Mouse (Mus musculus): ENCODE data around the gene Hoga1. TPM values are rescaled to one million over a fixed set of nuclear protein-coding genes. Genes with fewer than 3 reads are reported as not detected.

Hoga1 gene
- polyA plus RNA-seq, 1 experiment from 2014 or later: 1.8 TPM

DNA sequence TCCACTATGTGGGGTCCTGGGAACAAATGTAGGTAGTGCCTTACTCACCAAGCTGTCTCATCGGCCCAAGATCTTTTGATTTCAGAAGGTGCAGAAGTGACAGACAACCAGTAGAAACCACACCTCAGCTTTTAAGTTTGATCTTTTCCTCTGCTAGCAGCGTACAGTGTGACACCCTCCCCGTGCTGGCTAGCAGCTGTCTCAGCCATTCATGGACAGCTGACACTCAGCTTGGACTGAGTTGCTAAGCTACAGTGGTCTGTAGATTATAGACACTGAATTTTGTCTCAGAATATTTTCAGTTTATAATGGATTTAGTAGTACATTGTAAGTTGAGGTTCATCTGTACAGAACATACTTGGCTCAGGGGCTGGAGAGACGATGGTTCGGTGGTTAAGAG is 14.3 kb upstream of the Hoga1 start:
- H3K4me2 ChIP-seq: no peak overlapping the region
- 79% methylated on average over 5 of the region's 5 CpGs for WGBS
- H3K36me3 ChIP-seq: no peaks in the 10 kb centered on the region; the same call in 1 of the 2 replicates
- H3K4me1 ChIP-seq: peaks cover 21% of the 10 kb centered on the region
- H3K9me3 ChIP-seq (replicated peaks): no peaks in the 10 kb centered on the region
- ATAC-seq (ENCODE audit: low FRiP score): no peak
- H3K27ac ChIP-seq (replicated peaks): no peak overlapping the region
- no peak overlapping the region for H3K4me3 ChIP-seq (replicated peaks)
- no peaks in the 10 kb centered on the region for H3K27me3 ChIP-seq (replicated peaks)
- H3K9ac ChIP-seq (replicated peaks): no peak overlapping the region

DNA sequence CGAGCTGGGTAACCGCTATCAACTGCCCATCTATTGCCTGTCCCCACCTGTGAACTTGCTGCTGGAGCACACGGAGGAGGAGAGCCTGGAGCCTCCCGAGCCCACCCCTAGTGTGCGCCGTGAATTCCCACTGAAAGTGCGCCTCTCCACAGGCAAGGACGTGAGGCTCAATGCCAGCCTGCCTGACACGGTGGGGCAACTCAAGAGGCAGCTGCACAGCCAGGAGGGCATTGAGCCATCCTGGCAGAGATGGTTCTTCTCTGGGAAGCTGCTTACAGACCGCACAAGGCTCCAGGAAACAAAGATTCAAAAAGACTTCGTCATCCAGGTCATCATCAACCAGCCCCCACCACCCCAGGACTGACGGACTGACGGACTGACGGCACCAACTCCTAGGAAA is 11.8 kb upstream of the Hoga1 start:
- Histone ChIP-seq H3K9ac (replicated peaks) (no peak overlapping the region), H3K4me1 (peaks cover 19% of the 10 kb centered on the region), H3K4me3 (replicated peaks) (no peak overlapping the region), H3K9me3 (replicated peaks) (no peaks in the 10 kb centered on the region), H3K36me3 (no peaks in the 10 kb centered on the region; the same call in 1 of the 2 replicates), H3K27me3 (replicated peaks) (no peaks in the 10 kb centered on the region), H3K4me2 (no peak overlapping the region), H3K27ac (replicated peaks) (no peak overlapping the region)
- 85% methylated on average over 14 of the region's 14 CpGs for WGBS
- no peak for ATAC-seq (ENCODE audit: low FRiP score)

DNA sequence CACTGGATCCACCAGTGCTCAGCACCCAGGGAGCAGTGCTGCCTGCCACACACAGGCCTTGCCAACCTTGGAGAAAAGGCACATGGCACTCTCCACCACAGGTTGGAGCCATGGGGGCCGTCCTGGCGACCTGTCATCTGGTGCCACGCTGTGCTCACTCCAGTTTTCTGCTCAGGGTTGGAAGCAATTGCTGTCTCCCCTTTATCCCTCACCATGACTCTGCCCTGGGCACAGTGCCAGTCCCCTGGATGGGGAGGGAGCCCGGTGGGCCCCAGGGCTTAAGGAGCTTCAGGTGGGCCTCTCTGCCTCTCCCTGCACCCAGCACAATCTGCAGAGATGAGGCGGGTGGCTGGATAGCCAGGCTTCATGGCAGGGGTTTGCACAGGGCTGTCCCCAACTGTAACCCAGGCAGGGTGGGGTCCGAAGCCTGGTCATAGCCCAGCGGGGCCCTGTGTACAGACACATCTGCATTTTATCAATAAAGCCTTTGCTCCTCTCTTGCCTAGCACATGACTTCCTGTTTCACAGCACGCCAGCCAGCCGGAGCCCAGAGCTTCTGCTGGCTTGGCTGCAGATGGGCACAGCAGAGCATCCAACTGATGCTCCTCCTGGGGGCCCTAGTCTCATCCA is 11.1 kb upstream of the Hoga1 start:
- no peak for ATAC-seq (ENCODE audit: low FRiP score)
- no peaks in the 10 kb centered on the region for H3K9me3 ChIP-seq (replicated peaks)
- H3K4me1 ChIP-seq: peaks cover 19% of the 10 kb centered on the region
- no peak overlapping the region for H3K4me3 ChIP-seq (replicated peaks)
- H3K27ac ChIP-seq (replicated peaks): 0 out of 2 replicates have a peak overlapping the region, but pooled peaks have one; percentile 23
- 77% methylated on average over 9 of the region's 9 CpGs for WGBS
- H3K9ac ChIP-seq (replicated peaks): no peak overlapping the region
- H3K4me2 ChIP-seq: no peak overlapping the region
- no peaks in the 10 kb centered on the region; the same call in 1 of the 2 replicates for H3K36me3 ChIP-seq
- H3K27me3 ChIP-seq (replicated peaks): no peaks in the 10 kb centered on the region

DNA sequence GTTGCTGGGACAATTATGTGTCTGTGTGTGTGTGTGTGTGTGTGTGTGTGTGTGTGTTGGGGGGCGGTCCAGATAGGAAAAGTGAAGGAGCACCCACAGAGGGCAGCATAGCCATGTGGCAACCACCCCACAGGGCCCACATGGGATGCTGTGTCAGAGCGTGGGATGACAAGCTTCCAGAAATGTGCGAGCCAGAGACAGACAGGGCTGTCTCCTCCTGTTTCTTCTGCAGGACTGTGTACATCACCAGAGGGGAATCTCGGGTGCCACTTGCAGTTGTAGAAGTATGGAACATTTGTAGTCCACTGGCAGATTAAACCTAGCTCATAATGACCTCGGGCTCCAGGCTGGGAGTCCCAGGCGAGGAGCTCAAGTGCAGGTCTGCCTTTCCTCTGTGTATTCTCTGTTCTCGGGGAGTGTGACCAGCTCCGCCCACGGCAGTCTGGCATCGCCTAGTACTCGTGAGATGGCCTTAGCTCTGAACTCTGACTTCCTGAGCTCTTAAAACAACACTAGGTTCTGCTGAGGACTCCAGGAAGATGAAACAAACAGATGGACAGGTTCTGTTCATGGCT is 10.4 kb upstream of the Hoga1 start:
- Histone ChIP-seq H3K4me3 (replicated peaks) (no peak overlapping the region), H3K27ac (replicated peaks) (0 out of 2 replicates have a peak overlapping the region, but pooled peaks have one; percentile 19), H3K36me3 (no peaks in the 10 kb centered on the region; the same call in 1 of the 2 replicates), H3K4me2 (no peak overlapping the region), H3K4me1 (peaks cover 19% of the 10 kb centered on the region), H3K9me3 (replicated peaks) (no peaks in the 10 kb centered on the region), H3K9ac (replicated peaks) (no peak overlapping the region), H3K27me3 (replicated peaks) (0 out of 2 replicates have a peak, but pooled peaks cover 2% of the 10 kb centered on the region)
- WGBS: 62% methylated on average over 11 of the region's 11 CpGs
- ATAC-seq (ENCODE audit: low FRiP score): no peak

DNA sequence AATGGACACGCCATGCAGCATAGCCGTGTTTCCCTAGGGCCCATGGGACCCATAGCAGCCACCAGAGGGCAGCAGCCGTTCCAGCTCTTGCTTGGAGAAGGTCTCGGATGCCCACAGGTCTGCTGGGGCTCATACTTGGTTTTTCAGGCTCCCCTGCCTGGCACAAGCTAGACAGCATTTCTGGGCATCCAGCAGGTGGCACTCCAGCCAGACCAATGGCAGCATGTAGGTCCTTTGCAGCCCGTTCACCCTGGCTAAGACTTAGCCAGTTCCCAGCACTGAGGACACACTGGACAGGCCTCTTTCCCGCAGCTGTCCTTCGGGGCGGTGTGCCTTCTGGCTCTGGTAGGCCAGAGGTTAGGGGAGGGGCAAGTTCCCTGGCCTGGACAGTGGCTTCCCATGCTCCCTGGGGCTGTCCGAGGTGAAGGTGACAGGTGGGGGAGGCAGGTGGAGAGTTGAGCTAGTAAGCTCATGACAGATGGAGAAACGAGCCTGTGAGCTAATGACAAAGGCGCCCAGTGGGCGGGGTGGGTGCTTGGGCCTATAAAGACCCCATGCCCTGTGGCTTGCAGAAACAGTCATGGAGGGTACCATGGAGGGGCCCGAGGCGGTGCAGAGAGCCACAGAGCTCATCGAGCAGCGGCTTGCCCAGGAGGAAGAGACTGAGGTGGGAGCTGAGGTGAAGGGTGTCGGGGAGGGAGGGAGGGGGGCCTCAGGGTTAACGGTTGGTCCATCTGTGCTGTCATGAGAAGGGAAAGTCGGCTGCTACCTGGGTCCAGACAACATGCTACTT is 9.8 kb upstream of the Hoga1 start, which contains the start of gene Ankrd2:
Ankrd2 (plus strand) TSS at position 545 of the 793 bp plus-strand sequence.
- no peaks in the 10 kb centered on the region; the same call in 1 of the 2 replicates for H3K36me3 ChIP-seq
- no peaks in the 10 kb centered on the region for H3K9me3 ChIP-seq (replicated peaks)
- 0 out of 2 replicates have a peak within 1 kb of the TSS, but pooled peaks have one; percentile 19 for H3K27ac ChIP-seq (replicated peaks)
- H3K4me2 ChIP-seq: no peak within 1 kb of the TSS
- peak; percentile 79 for ATAC-seq (ENCODE audit: low FRiP score)
- no peak within 1 kb of the TSS for H3K4me3 ChIP-seq (replicated peaks)
- no peak within 1 kb of the TSS for H3K9ac ChIP-seq (replicated peaks)
- 65% methylated on average over 19 of the region's 19 CpGs for WGBS
- peaks cover 19% of the 10 kb centered on the region for H3K4me1 ChIP-seq
- H3K27me3 ChIP-seq (replicated peaks): 0 out of 2 replicates have a peak, but pooled peaks cover 6% of the 10 kb centered on the region

DNA sequence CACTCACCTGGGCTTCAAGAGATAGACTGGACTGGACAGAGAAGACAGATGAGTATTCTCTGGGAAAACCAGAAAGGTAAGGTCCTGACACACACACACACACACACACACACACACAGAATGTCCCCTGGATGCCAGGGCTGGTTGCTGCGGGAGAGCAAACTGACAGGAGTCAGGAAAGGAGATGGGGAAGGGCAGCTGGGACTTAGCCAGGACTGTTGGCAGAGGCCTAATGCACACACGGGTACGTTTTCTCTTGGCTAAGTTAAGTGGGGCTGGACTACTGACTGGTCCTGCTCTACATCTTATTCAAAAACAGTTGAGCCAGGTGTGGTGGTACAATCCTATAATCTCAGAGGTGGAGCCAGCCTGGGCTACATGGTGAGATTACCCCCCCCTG is 9.1 kb upstream of the Hoga1 start:
- 0 out of 2 replicates have a peak, but pooled peaks cover 6% of the 10 kb centered on the region for H3K27me3 ChIP-seq (replicated peaks)
- peaks cover 19% of the 10 kb centered on the region for H3K4me1 ChIP-seq
- WGBS: 77% methylated on average over 3 of the region's 3 CpGs
- H3K36me3 ChIP-seq: no peaks in the 10 kb centered on the region; the same call in 1 of the 2 replicates
- H3K9me3 ChIP-seq (replicated peaks): no peaks in the 10 kb centered on the region
- no peak overlapping the region for H3K4me3 ChIP-seq (replicated peaks)
- no peak for ATAC-seq (ENCODE audit: low FRiP score)
- H3K27ac ChIP-seq (replicated peaks): no peak overlapping the region
- no peak overlapping the region for H3K9ac ChIP-seq (replicated peaks)
- no peak overlapping the region for H3K4me2 ChIP-seq

DNA sequence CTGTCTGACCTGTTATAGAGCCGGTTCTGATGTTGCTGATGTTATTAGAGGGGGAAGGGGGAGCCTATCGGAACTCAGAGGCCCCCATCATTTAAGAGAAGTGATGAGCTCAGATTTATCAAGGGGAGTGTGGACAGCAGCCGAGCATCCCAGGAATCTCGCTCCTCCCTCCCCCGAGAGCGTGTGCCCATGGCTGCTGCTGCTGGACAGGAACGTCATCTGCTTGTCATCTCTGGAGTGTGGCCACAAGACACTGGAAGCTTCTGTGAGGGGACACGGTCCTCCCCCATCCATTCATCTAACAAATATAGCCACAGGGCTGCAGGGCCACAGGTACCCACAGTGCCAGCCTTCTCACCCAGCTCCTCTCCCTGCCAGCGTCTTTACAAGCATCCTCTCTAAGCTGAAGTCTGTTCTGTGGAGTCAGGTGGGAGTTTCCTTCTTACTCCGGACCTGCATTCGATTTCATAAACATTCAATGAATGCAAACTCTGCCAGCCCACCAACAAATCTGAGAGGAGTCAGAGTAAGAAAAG is 8.2 kb upstream of the Hoga1 start:
- no peak for ATAC-seq (ENCODE audit: low FRiP score)
- no peak overlapping the region for H3K9ac ChIP-seq (replicated peaks)
- no peak overlapping the region for H3K4me2 ChIP-seq
- 0 out of 2 replicates have a peak, but pooled peaks cover 6% of the 10 kb centered on the region for H3K27me3 ChIP-seq (replicated peaks)
- H3K4me3 ChIP-seq (replicated peaks): no peak overlapping the region
- WGBS: 87% methylated on average over 11 of the region's 11 CpGs
- no peak overlapping the region for H3K27ac ChIP-seq (replicated peaks)
- no peaks in the 10 kb centered on the region; the same call in 1 of the 2 replicates for H3K36me3 ChIP-seq
- no peaks in the 10 kb centered on the region for H3K9me3 ChIP-seq (replicated peaks)
- H3K4me1 ChIP-seq: peaks cover 19% of the 10 kb centered on the region

DNA sequence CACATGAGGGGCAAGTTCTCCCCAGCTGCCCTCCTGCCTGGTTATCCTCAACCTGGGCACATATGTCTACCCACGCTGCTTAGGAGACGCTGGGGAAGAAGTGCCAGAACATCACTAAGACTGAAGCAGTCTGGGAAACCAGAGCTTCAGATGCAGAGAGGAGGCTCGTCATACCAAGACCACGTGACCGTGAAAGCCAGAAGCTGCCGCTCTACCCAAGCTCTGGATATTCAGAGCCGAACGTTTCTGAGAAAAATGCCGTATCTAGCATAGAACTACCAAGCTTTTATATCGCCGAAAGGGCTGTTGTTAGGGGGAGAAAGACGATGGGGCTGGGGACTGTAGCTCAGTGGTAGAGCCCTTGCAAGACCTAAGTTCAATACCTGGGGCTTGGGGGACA is 7.1 kb upstream of the Hoga1 start:
- no peaks in the 10 kb centered on the region; the same call in 1 of the 2 replicates for H3K36me3 ChIP-seq
- H3K9me3 ChIP-seq (replicated peaks): no peaks in the 10 kb centered on the region
- H3K4me1 ChIP-seq: peaks cover 19% of the 10 kb centered on the region
- WGBS: 90% methylated on average over 12 of the region's 12 CpGs
- H3K27me3 ChIP-seq (replicated peaks): 0 out of 2 replicates have a peak, but pooled peaks cover 6% of the 10 kb centered on the region
- no peak overlapping the region for H3K4me3 ChIP-seq (replicated peaks)
- H3K4me2 ChIP-seq: no peak overlapping the region
- H3K27ac ChIP-seq (replicated peaks): no peak overlapping the region
- ATAC-seq (ENCODE audit: low FRiP score): no peak
- no peak overlapping the region for H3K9ac ChIP-seq (replicated peaks)

DNA sequence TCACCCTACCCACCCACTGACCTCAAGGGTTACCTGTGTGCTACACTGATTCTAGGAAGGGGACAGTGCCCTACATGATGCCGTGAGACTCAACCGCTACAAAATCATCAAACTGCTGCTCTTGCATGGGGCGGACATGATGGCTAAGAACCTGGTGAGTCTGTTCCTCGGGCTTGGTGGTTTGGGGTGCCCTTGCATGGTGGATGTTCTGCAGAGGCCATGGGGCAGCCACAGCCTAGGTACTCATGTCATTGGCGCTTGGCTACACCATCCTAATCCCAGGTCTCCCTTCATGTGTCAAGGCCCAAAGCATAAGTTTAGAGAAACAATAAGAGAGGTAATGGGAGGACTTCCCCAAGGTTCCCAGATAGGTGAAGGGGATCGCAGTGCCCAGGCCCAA is 1.4 kb upstream of the Hoga1 start:
- Histone ChIP-seq H3K4me1 (no peaks in the 10 kb centered on the region), H3K9ac (replicated peaks) (no peak overlapping the region), H3K36me3 (no peaks in the 10 kb centered on the region), H3K27me3 (replicated peaks) (0 out of 2 replicates have a peak, but pooled peaks cover 6% of the 10 kb centered on the region), H3K4me3 (replicated peaks) (no peak overlapping the region), H3K27ac (replicated peaks) (no peak overlapping the region), H3K9me3 (replicated peaks) (no peaks in the 10 kb centered on the region), H3K4me2 (no peak overlapping the region)
- 97% methylated on average over 6 of the region's 6 CpGs for WGBS
- ATAC-seq (ENCODE audit: low FRiP score): no peak

DNA sequence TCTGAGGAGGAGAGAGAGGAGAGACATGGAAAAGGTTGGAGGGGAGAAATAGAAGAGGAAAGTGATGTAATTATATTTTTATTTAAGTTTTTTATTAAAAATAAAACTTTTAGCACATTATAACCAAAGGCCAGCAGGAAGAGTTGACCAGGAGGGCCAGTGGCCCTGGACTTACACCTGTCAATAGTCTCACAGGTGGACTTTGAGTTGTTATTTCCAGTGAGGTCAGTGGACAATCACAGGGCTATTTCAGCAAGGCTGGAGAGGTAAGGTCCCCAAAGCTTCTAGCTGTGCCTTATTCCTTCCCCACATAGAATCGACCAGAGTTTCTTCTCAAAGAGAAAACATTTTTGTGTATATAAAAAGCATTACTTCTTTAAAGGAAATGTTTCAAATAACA is 4.8 kb downstream of the Hoga1 start:
- H3K36me3 ChIP-seq: no peaks in the 10 kb centered on the region

DNA sequence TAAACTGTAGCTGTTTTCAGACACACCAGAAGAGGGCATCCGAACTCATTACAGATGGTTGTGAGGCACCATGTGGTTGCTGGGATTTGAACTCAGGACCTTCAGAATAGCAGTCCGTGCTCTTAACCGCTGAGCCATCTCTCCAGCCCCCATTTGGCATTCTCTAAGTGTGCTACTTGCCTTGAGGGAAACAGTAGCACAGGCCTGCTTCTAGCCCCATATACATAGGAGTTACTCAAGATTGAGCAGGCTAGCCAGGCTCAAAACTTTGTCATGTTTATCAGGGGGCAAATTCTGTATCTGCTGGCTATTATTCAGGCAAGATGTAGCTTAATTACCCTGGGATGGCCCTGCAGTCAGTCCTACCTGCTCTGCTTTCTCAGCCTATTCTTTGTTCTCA is 5.9 kb downstream of the Hoga1 start:
- Histone ChIP-seq H3K36me3 (no peaks in the 10 kb centered on the region), H3K9me3 (replicated peaks) (no peaks in the 10 kb centered on the region), H3K4me2 (no peak overlapping the region), H3K27me3 (replicated peaks) (no peaks in the 10 kb centered on the region), H3K4me3 (replicated peaks) (no peak overlapping the region), H3K27ac (replicated peaks) (no peak overlapping the region), H3K4me1 (no peaks in the 10 kb centered on the region), H3K9ac (replicated peaks) (no peak overlapping the region)
- ATAC-seq (ENCODE audit: low FRiP score): no peak
- WGBS: 89% methylated on average over 3 of the region's 3 CpGs

More for the DNA sequence above, 4.8 kb downstream of the Hoga1 start:
- ATAC-seq (ENCODE audit: low FRiP score): no peak
- Histone ChIP-seq H3K9ac (replicated peaks) (no peak overlapping the region), H3K4me2 (no peak overlapping the region), H3K9me3 (replicated peaks) (no peaks in the 10 kb centered on the region), H3K27ac (replicated peaks) (no peak overlapping the region), H3K4me1 (no peaks in the 10 kb centered on the region), H3K4me3 (replicated peaks) (no peak overlapping the region), H3K27me3 (replicated peaks) (no peaks in the 10 kb centered on the region)
- 84% methylated on average over 1 of the region's 1 CpGs for WGBS
